Mouse (Mus musculus): ENCODE measurements at regions not wholly inside any gene's neighbourhood (a gene's known extent, or its start where the extent isn't known, plus 50 kb on each side); places are given as distances from the start of the nearest gene placed in this dataset.

DNA sequence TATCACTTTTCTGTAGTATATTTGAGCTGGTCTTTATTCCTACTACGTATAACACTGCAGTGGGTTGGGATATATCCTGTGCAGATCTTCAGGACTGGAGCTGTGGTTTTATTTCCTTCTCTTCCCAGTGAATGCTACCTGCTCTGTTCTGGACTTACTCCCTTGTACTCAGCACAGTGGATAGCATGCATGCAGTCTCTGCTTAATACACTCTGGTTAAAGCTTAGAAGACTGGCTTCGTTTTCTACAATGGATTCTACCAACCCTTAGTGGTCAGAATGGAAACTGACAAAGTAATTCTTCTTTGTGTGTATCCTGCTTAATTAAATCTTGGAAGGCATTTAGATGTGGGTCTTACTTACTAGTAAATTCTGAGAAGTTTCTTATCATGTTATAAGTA, 292.3 kb downstream of the 1700017N19Rik start:
- no peak for DNase-seq (ENCODE audit: low read depth, low spot score)

DNA sequence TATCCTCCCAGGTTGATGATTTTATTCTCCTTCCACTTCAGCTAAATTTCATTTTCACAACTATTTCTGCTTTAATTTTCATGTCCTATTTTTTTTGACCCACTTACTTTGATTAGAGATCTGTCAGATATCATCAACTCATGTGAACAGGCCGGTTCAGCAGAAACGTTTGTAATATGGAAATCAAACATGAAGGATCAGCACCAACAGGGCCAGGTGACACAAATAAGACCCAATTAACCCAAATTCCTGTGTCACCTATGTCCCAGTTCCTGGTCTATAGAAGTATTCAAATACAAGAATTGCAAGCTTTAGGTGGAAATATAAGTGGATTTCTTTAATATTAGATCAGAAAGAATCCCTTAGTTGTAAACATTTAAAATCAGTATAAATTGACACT, 332.7 kb downstream of the 1700017N19Rik start:
- DNase-seq (ENCODE audit: low read depth, low spot score), result no peak

DNA sequence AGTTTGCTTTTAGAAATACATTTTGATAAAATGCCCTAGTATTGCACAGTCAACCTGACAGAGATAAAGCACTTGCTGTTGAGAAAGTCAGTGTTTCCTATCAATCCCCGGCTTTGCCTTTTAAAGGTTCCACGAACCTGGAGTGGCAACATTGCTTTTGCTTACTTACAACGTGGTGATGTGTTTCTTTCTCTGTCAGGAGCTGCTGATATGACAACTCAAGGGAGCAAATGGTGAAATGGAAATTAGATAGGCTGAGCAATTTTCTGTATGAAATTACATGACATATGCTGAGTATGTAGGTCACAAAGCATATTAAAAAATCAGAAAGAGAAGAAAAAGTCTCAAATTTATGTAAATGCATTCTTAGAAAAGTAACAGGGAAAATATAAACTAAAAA, 336.8 kb downstream of the 1700017N19Rik start:
- no peak for DNase-seq (ENCODE audit: low read depth, low spot score)

DNA sequence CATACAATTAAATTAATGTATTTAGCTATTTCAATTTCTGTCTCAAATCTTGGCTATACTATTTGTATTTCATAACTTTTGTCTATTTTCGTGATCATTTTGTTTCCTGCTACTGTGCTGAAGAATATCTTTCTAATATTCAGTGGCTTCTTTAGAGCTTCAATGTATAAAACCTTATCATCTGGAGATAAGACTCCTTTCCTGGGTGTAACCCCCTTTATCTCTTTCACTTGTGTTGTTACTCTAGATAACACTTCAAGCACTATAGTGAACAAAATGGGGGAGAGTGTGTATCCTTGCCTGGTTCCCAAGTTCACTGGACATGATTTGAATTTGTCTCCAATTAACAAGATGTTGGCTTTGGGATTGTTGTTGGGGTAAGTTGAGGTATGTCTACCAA, 341.5 kb downstream of the 1700017N19Rik start:
- no peak for DNase-seq (ENCODE audit: low read depth, low spot score)

DNA sequence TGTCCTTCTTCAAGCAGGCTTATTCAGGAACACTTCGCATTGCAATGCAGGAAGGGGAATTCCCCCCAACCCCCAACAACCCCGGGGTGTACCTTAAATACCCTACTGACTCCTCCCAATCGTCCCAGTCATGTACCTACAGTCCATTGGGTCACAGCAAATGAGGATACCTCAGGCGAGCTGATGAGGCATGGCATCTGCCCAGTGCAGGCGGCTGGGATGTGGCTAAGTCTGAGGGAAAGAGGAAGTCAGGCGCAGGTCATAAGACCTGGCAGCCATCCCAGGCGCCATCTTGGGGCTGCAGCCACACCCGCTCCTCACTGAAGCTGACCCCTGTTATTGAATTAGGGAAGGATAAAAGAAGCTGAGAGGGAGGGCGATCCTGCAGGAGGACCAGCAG, 368.1 kb downstream of the 1700017N19Rik start:
- no peak for DNase-seq (ENCODE audit: low read depth, low spot score)

DNA sequence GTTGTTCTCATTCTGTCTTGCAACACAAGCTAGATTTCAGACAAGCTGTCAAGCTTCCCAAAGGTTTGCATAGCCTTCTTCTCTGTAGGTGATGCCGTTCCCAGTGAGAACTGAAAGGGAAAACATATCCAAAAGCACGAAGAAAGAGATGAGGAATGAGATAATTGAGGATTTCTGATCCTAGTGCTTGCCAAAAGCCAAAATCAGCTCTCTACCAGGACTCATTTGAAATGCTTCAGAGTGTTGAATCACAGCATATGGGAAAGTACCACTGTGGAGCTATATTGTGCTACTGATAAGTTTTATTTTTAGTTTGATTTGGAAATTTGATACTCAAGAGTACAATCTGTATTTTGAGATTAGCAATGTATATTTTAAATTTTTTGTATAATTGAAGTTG, 413.2 kb downstream of the 1700017N19Rik start:
- DNase-seq (ENCODE audit: low read depth, low spot score), result no peak

DNA sequence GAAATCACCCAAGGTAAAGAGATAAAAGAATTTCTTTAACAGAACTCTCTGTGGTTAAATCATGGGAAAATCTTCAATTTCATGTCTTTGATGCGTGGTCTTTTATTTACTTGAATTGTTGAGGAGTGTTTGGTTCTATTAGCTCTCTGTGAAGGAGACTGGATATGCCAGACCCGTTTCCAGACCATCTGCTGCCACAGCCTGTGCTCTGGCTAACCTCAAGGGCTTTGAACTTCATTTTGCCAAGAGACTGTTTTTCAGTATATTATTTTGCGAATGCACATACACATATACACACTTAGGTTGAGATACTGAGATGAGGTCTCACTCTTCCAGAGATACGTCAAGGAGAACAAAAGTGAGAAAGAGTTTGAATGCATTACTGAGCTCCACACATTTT, 414.4 kb downstream of the 1700017N19Rik start:
- DNase-seq (ENCODE audit: low read depth, low spot score), result no peak

DNA sequence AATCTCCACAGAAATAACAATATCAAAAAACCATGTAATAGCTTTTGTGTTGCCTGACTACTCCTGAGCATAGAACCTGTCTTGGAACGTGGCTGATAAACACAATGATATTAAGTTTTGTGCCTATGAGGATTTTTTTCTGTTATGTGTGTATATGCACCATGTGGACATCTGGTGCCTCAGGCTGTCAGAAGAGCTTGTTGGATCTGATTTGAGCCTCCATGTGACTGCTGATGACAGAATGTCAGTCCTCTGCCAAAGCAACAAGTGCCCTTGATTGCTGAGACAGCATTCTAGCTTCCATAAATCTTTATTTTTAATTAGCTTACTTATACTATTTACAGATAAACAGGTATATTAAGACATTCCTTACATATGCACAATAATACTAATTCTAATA, 425.1 kb downstream of the 1700017N19Rik start:
- no peak for DNase-seq (ENCODE audit: low read depth, low spot score)

DNA sequence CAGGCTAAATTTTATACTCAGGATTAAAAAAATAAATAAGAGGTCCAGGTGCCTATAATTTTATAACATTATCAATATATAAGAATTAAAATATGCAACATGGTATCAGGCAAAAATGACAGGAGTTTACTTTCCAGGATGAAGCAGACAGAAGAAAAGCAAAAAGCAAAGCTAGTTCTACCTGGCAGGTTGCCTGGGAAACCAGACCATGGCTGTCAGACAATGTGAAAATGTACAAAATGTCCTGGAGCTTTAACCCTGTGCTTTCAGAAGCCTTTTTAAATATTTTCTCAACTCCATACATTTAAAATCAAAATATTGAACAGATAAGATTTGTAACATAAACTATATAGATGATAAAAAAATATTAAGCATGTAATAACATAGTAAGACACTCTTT, 448.3 kb downstream of the 1700017N19Rik start:
- no peak for DNase-seq (ENCODE audit: low read depth, low spot score)

DNA sequence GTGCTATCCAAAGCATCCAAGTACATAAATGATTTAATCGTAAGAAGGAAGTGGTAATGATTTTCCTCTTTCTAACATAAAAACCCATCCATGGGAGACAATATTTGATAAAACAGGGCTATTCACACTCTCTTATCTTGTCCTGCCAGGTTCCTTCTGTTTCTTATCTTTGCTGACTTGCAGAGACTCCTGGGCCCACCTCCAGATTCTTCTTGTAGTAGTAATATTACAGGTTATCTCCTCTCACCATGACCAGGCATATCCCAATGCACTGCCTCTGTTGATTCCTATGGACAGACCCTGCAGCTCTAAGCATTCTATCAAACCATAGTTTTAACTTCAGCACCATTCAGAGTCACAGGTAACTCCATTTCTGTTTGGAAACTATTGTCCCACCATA, 448.8 kb downstream of the 1700017N19Rik start:
- no peak for DNase-seq (ENCODE audit: low read depth, low spot score)

Data from mesoderm, embryonic 11.5 days (tissue).